In genomic region chr4:98739753-98740152, GRCm38 (mm10) we compare ENCODE assay signal across 11 mouse cellular contexts. TPM values are rescaled to one million over a fixed set of nuclear protein-coding genes. Genes with fewer than 3 reads are reported as not detected.
DNase-seq lines count a peak whose midpoint lies in the region; ATAC-seq and TF ChIP-seq lines count a peak whose summit lies in the region.
"Had no signal": no experiment of that assay in that cellular context is flagged by ENCODE, and none has a peak within 500 bp of the region (broad histone marks: within the 10 kb centered on the region; RNA-seq: fewer than 3 reads in every experiment).

No protein-coding gene starts in this region.

- no peak overlapping the region for H3K4me3 ChIP-seq in hindbrain, embryonic 15.5 days
- no peak overlapping the region for H3K4me3 ChIP-seq in hindbrain, embryonic 13.5 days
- H3K4me3 ChIP-seq in neural tube, embryonic 14.5 days (ENCODE audit: low read depth, low read length), result no peak overlapping the region
- H3K4me3 ChIP-seq in neural tube, embryonic 15.5 days (replicated peaks), result no peak overlapping the region
- H3K4me3 ChIP-seq in stomach, postnatal 0 days (ENCODE audit: low read depth, low read length), result no peak overlapping the region

- ATAC-seq in hindbrain, embryonic 15.5 days (ENCODE audit: low FRiP score, low read depth), result peak; percentile 66; the same call in 1 of the 2 replicates
- no peak; the same call in 1 of the 2 replicates for ATAC-seq in hindbrain, embryonic 13.5 days (ENCODE audit: low FRiP score)
- ATAC-seq in neural tube, embryonic 14.5 days (ENCODE audit: low read depth), result 0 out of 2 replicates have a peak, but pooled peaks have one; percentile 28
- no peak for ATAC-seq in neural tube, embryonic 15.5 days (ENCODE audit: low FRiP score)
- no peak for ATAC-seq in stomach, postnatal 0 days (ENCODE audit: low FRiP score, low TSS enrichment)
- ATAC-seq in monocyte, adult 5-6 weeks (replicated peaks; ENCODE audit: insufficient number of reproducible peaks, low FRiP score, low TSS enrichment, poor library complexity, severe bottlenecking), result no peak

- H3K4me2 ChIP-seq in hindbrain, embryonic 15.5 days, result no peak overlapping the region
- H3K4me2 ChIP-seq in hindbrain, embryonic 13.5 days, result no peak overlapping the region
- H3K4me2 ChIP-seq in neural tube, embryonic 14.5 days (ENCODE audit: low read depth, low read length), result no peak overlapping the region
- no peak overlapping the region for H3K4me2 ChIP-seq in neural tube, embryonic 15.5 days
- H3K4me2 ChIP-seq in stomach, postnatal 0 days (replicated peaks; ENCODE audit: low read depth), result no peak overlapping the region

- no peak overlapping the region for H3K27ac ChIP-seq in hindbrain, embryonic 15.5 days (replicated peaks)
- H3K27ac ChIP-seq in hindbrain, embryonic 13.5 days, result no peak overlapping the region
- H3K27ac ChIP-seq in neural tube, embryonic 14.5 days (ENCODE audit: low read depth, low read length), result no peak overlapping the region
- no peak overlapping the region for H3K27ac ChIP-seq in neural tube, embryonic 15.5 days (replicated peaks)
- H3K27ac ChIP-seq in stomach, postnatal 0 days (replicated peaks), result no peak overlapping the region

- WGBS in hindbrain, embryonic 15.5 days, result 34% methylated on average over 2 of the region's 2 CpGs
- 38% methylated on average over 2 of the region's 2 CpGs for WGBS in hindbrain, embryonic 13.5 days
- 48% methylated on average over 2 of the region's 2 CpGs for WGBS in neural tube, embryonic 14.5 days
- WGBS in neural tube, embryonic 15.5 days, result 44% methylated on average over 2 of the region's 2 CpGs
- WGBS in stomach, postnatal 0 days, result 22% methylated on average over 2 of the region's 2 CpGs

- no peaks in the 10 kb centered on the region for H3K9me3 ChIP-seq in hindbrain, embryonic 15.5 days
- H3K9me3 ChIP-seq in hindbrain, embryonic 13.5 days, result no peaks in the 10 kb centered on the region
- no peaks in the 10 kb centered on the region for H3K9me3 ChIP-seq in neural tube, embryonic 14.5 days (ENCODE audit: control insufficient read depth, low read length)
- no peaks in the 10 kb centered on the region for H3K9me3 ChIP-seq in neural tube, embryonic 15.5 days (replicated peaks)
- H3K9me3 ChIP-seq in stomach, postnatal 0 days (ENCODE audit: control insufficient read depth, low read length), result no peaks in the 10 kb centered on the region

- H3K9ac ChIP-seq in hindbrain, embryonic 15.5 days, result no peak overlapping the region
- H3K9ac ChIP-seq in hindbrain, embryonic 13.5 days, result no peak overlapping the region
- no peak overlapping the region for H3K9ac ChIP-seq in neural tube, embryonic 14.5 days (replicated peaks; ENCODE audit: low read depth, low read length)
- no peak overlapping the region for H3K9ac ChIP-seq in neural tube, embryonic 15.5 days (replicated peaks)
- H3K9ac ChIP-seq in stomach, postnatal 0 days (ENCODE audit: low read length), result no peak overlapping the region

- no peaks in the 10 kb centered on the region for H3K27me3 ChIP-seq in hindbrain, embryonic 15.5 days
- no peaks in the 10 kb centered on the region for H3K27me3 ChIP-seq in hindbrain, embryonic 13.5 days
- H3K27me3 ChIP-seq in neural tube, embryonic 14.5 days (ENCODE audit: control insufficient read depth, insufficient read depth, low read length), result no peaks in the 10 kb centered on the region
- no peaks in the 10 kb centered on the region for H3K27me3 ChIP-seq in neural tube, embryonic 15.5 days (replicated peaks)
- H3K27me3 ChIP-seq in stomach, postnatal 0 days (ENCODE audit: control insufficient read depth, insufficient read depth, low read length), result no peaks in the 10 kb centered on the region

- TF ChIP-seq CTCF in stomach, postnatal 0 days (IDR thresholded peaks at IDR 0.05; ENCODE audit: low read depth), result peak; percentile 80

- peak; percentile 58 for DNase-seq in forelimb bud, embryonic 11.5 days (ENCODE audit: low read depth, low spot score)
- DNase-seq in stomach, postnatal 0 days (ENCODE audit: low spot score), result no peak
- no peak for DNase-seq in T-cell, adult 2 months (ENCODE audit: low spot score)
- DNase-seq: cerebellum, adult 8-10 months; thymus, postnatal 36 days had no signal

- H3K4me1 ChIP-seq in hindbrain, embryonic 15.5 days (replicated peaks), result no peaks in the 10 kb centered on the region
- no peaks in the 10 kb centered on the region for H3K4me1 ChIP-seq in hindbrain, embryonic 13.5 days (replicated peaks)
- H3K4me1 ChIP-seq in neural tube, embryonic 14.5 days (ENCODE audit: control insufficient read depth, insufficient read depth, low read length), result no peaks in the 10 kb centered on the region
- peaks cover 10% of the 10 kb centered on the region for H3K4me1 ChIP-seq in neural tube, embryonic 15.5 days
- H3K4me1 ChIP-seq in stomach, postnatal 0 days (replicated peaks; ENCODE audit: control insufficient read depth, insufficient read depth), result no peaks in the 10 kb centered on the region

- no peaks in the 10 kb centered on the region for H3K36me3 ChIP-seq in hindbrain, embryonic 15.5 days
- no peaks in the 10 kb centered on the region for H3K36me3 ChIP-seq in hindbrain, embryonic 13.5 days
- no peaks in the 10 kb centered on the region for H3K36me3 ChIP-seq in neural tube, embryonic 14.5 days (ENCODE audit: control insufficient read depth, insufficient read depth, low read length)
- no peaks in the 10 kb centered on the region for H3K36me3 ChIP-seq in neural tube, embryonic 15.5 days
- no peaks in the 10 kb centered on the region for H3K36me3 ChIP-seq in stomach, postnatal 0 days (ENCODE audit: control insufficient read depth, insufficient read depth, low read length)

- no peak for TF ChIP-seq EP300 in stomach, postnatal 0 days (optimal IDR thresholded peaks at IDR 0.05)

RNA-seq across cellular contexts. Expression of gene L1td1, which starts 13.2 kb away (rescaled TPM):
- polyA plus RNA-seq in hindbrain, embryonic 15.5 days (2015; fragmentation: Nextera tagmentation; extraction: Ambion mirVana), result 0.08 TPM in 1 of 2 replicates, not detected in the other
- polyA plus RNA-seq in hindbrain, embryonic 13.5 days (2015; fragmentation: Nextera tagmentation; extraction: Ambion mirVana), result 0.08 and 0.14 TPM in 2 replicates
- polyA plus RNA-seq in neural tube, embryonic 14.5 days (2014; fragmentation: Nextera tagmentation; extraction: Ambion mirVana), result not detected in 2 replicates
- 0.08 TPM in 1 of 2 replicates, not detected in the other for polyA plus RNA-seq in neural tube, embryonic 15.5 days (2015; fragmentation: Nextera tagmentation; extraction: Ambion mirVana)
- 0.10 TPM in 1 of 2 replicates, not detected in the other for polyA plus RNA-seq in stomach, postnatal 0 days (2015; fragmentation: Nextera tagmentation; extraction: Ambion mirVana)
- not detected in 3 replicates for total RNA-seq in monocyte, adult 5-6 weeks (2017)
- polyA plus RNA-seq: liver, embryonic 16.5 days had no signal

Comparison
In these comparisons a context has a peak if more than half of its experiments do, and no peak if none do; other contexts are left out.
1. ATAC-seq: peak in hindbrain, embryonic 15.5 days (single experiment) and neural tube, embryonic 14.5 days (single experiment); none in hindbrain, embryonic 13.5 days (single experiment), neural tube, embryonic 15.5 days (single experiment), stomach, postnatal 0 days (single experiment) and monocyte, adult 5-6 weeks (single experiment).